Mouse (Mus musculus): ENCODE results near the gene Gm5725.
"Not testable (repeated sequence)": the region's sequence is repeated elsewhere in the genome, so short reads cannot be mapped to it uniquely, and the experiment has no call there.

The Gm5725 gene

GRCm38 (mm10) chr7:21844167-21844566, at the start of gene Gm5725:
Gene Gm5725 (minus strand): TSS chr7:21844267.
- not testable (repeated sequence) for DNase-seq (ENCODE audit: low spot score)

- DNase-seq (ENCODE audit: low spot score) = not testable (repeated sequence)
These were observed 12.0 kb downstream of the Gm5725 start, which contains the start of gene Vmn1r135 for GRCm38 (mm10) chr7:21832051-21832450. Gene Vmn1r135 (plus strand): TSS chr7:21832351.

GRCm38 (mm10) chr7:21796628-21797027, 47.4 kb downstream of the Gm5725 start, which contains the start of gene Gm4177:
Gene Gm4177 (minus strand): TSS chr7:21796728.
- not testable (repeated sequence) for DNase-seq (ENCODE audit: low spot score)

Data from adipocyte (in vitro differentiated cells).